ENCODE assay signal across 25 mouse cellular contexts in genomic region chr8:127250746-127251145, GRCm38 (mm10).
DNase-seq lines count a peak whose midpoint lies in the region; ATAC-seq and TF ChIP-seq lines count a peak whose summit lies in the region.
"Had no signal": no experiment of that assay in that cellular context is flagged by ENCODE, and none has a peak within 500 bp of the region (broad histone marks: within the 10 kb centered on the region; RNA-seq: fewer than 3 reads in every experiment).

No protein-coding gene starts in this region.

- peaks cover 16% of the 10 kb centered on the region; the same call in 1 of the 2 replicates for H3K4me1 ChIP-seq in kidney, embryonic 16.5 days (ENCODE audit: insufficient read depth, low read length)
- peaks cover 82% of the 10 kb centered on the region for H3K4me1 ChIP-seq in limb, embryonic 10.5 days
- peaks cover 12% of the 10 kb centered on the region for H3K4me1 ChIP-seq in lung, adult 2 months (ENCODE audit: control insufficient read depth, insufficient read depth, low read length)

- H3K4me2 ChIP-seq in kidney, embryonic 16.5 days (replicated peaks; ENCODE audit: low read depth, low read length) = no peak overlapping the region
- H3K4me2 ChIP-seq: heart, embryonic 13.5 days; hindbrain, embryonic 12.5 days; limb, embryonic 15.5 days; midbrain, embryonic 11.5 days; neural tube, embryonic 15.5 days had no signal

- H3K27me3 ChIP-seq in kidney, embryonic 16.5 days (ENCODE audit: insufficient read depth, low read length) = no peaks in the 10 kb centered on the region
- no peaks in the 10 kb centered on the region for H3K27me3 ChIP-seq in C2C12 (ENCODE audit: control insufficient read depth, insufficient read depth, insufficient read length)
- H3K27me3 ChIP-seq in limb, embryonic 10.5 days (ENCODE audit: low read depth, poor library complexity, severe bottlenecking) = no peaks in the 10 kb centered on the region
- H3K27me3 ChIP-seq: heart, embryonic 13.5 days; hindbrain, embryonic 12.5 days; limb, embryonic 15.5 days; neural tube, embryonic 15.5 days had no signal

- H3K36me3 ChIP-seq in kidney, embryonic 16.5 days (ENCODE audit: insufficient read depth, low read length) = no peaks in the 10 kb centered on the region
- no peaks in the 10 kb centered on the region for H3K36me3 ChIP-seq in C2C12 (ENCODE audit: control insufficient read depth, insufficient read depth)
- no peaks in the 10 kb centered on the region for H3K36me3 ChIP-seq in limb, embryonic 10.5 days
- H3K36me3 ChIP-seq: forebrain, embryonic 10.5 days; heart, embryonic 13.5 days; hindbrain, embryonic 12.5 days; limb, embryonic 15.5 days; neural tube, embryonic 15.5 days had no signal

- no peak overlapping the region for H3K4me3 ChIP-seq in kidney, embryonic 16.5 days (ENCODE audit: low read length)
- H3K4me3 ChIP-seq in C2C12 (ENCODE audit: insufficient read depth, poor library complexity, severe bottlenecking) = no peak overlapping the region
- H3K4me3 ChIP-seq in limb, embryonic 10.5 days = no peak overlapping the region
- H3K4me3 ChIP-seq in lung, adult 2 months (replicated peaks; ENCODE audit: extremely low read depth, low read depth, low read length) = no peak overlapping the region
- H3K4me3 ChIP-seq: forebrain, embryonic 10.5 days; heart, adult 2 months; heart, embryonic 13.5 days; hindbrain, embryonic 12.5 days; layer of hippocampus, adult 2 months; limb, embryonic 15.5 days; neural tube, embryonic 15.5 days had no signal

- ATAC-seq in kidney, embryonic 16.5 days (ENCODE audit: low FRiP score, low TSS enrichment) = no peak
- ATAC-seq: forebrain, postnatal 0 days had no signal

- TF ChIP-seq CTCF in C2C12 (IDR thresholded peaks at IDR 0.05; ENCODE audit: control insufficient read depth, insufficient read depth, insufficient read length) = no peak
- TF ChIP-seq CTCF in lung, adult 2 months (IDR thresholded peaks at IDR 0.05; ENCODE audit: insufficient read depth, low read length) = no peak

- 67% methylated on average over 4 of the region's 4 CpGs for WGBS in kidney, embryonic 16.5 days
- WGBS in limb, embryonic 10.5 days = 64% methylated on average over 4 of the region's 4 CpGs
- WGBS in lung, adult 2 months = 61% methylated on average over 4 of the region's 4 CpGs

- peak; percentile 23 to 33 for DNase-seq in kidney, adult 8-10 months
- peak; percentile 22 for DNase-seq in NIH3T3 (ENCODE audit: low read depth)
- no peak for DNase-seq in limb, embryonic 10.5 days (ENCODE audit: low spot score)
- DNase-seq in lung, adult 2 months = no peak
- no peak for DNase-seq in left cerebral cortex, postnatal 4 days
- DNase-seq: B cell, adult 2 months; cerebellum, adult 18-20 months; cerebellum, postnatal 14 days; forebrain, postnatal 0 days; gastrocnemius, postnatal 14 days; heart, adult 2 months; heart, postnatal 14 days; layer of hippocampus, postnatal 36 days; lung, adult 18-20 months; lung, postnatal 14 days had no signal

- peaks cover 17% of the 10 kb centered on the region for H3K79me3 ChIP-seq in C2C12 (ENCODE audit: low read depth)

- TF ChIP-seq POLR2A in lung, adult 2 months (IDR thresholded peaks at IDR 0.05; ENCODE audit: borderline replicate concordance, extremely low read depth, low read depth, low read length) = no peak

- intact Hi-C loops in left cerebral cortex, postnatal 4 days (cut with DNase I) = no loop called here

- no peak overlapping the region for H3K9ac ChIP-seq in kidney, embryonic 16.5 days (replicated peaks; ENCODE audit: low read length)
- H3K9ac ChIP-seq: forebrain, postnatal 0 days; heart, embryonic 13.5 days; hindbrain, embryonic 12.5 days; limb, embryonic 15.5 days; neural tube, embryonic 15.5 days had no signal

- H3K27ac ChIP-seq in kidney, embryonic 16.5 days (ENCODE audit: low read length) = no peak overlapping the region
- H3K27ac ChIP-seq in limb, embryonic 10.5 days = 0 out of 2 replicates have a peak overlapping the region, but pooled peaks have one; percentile 7
- H3K27ac ChIP-seq: forebrain, embryonic 10.5 days; heart, adult 2 months; heart, embryonic 13.5 days; hindbrain, embryonic 12.5 days; kidney, postnatal 0 days; layer of hippocampus, adult 2 months; limb, embryonic 15.5 days; neural tube, embryonic 15.5 days had no signal

- H3K79me2 ChIP-seq in C2C12 (ENCODE audit: control insufficient read depth, insufficient read depth) = peaks cover 45% of the 10 kb centered on the region

- no peaks in the 10 kb centered on the region for H3K9me3 ChIP-seq in kidney, embryonic 16.5 days (ENCODE audit: low read length)
- H3K9me3 ChIP-seq in limb, embryonic 10.5 days (replicated peaks) = no peaks in the 10 kb centered on the region
- H3K9me3 ChIP-seq: forebrain, embryonic 10.5 days; heart, embryonic 13.5 days; hindbrain, embryonic 12.5 days; limb, embryonic 15.5 days; neural tube, embryonic 15.5 days had no signal

- no peak overlapping the region for H3ac ChIP-seq in C2C12 (ENCODE audit: control insufficient read depth, insufficient read length, low read depth)

TF ChIP-seq in C2C12, 6 proteins besides CTCF, POLR2A, EP300 and RAD21:
- TF ChIP-seq CEBPB (IDR thresholded peaks at IDR 0.05; ENCODE audit: low read depth) = peak; percentile 69
- no peak for TF ChIP-seq FOSL1 (IDR thresholded peaks at IDR 0.05; ENCODE audit: insufficient read depth, low read length, poor library complexity, severe bottlenecking)

Comparison
In these comparisons a context has a peak if more than half of its experiments do, and no peak if none do; other contexts are left out.
1. DNase-seq: peak in kidney, adult 8-10 months (2 of 2) and NIH3T3 (single experiment); none in limb, embryonic 10.5 days (single experiment), lung, adult 2 months (single experiment) and left cerebral cortex, postnatal 4 days (single experiment).